Mouse (Mus musculus) stomach, postnatal 0 days (tissue): ENCODE measurements at regions not wholly inside any gene's neighbourhood (a gene's known extent, or its start where the extent isn't known, plus 50 kb on each side); places are given as distances from the start of the nearest gene placed in this dataset.

Experiments used
- ATAC-seq: fragments of 200-750 bp; cut with Nextera tagmentation; 2 replicates; pipeline ENCODE4 v1.8.0; 2017; ENCODE audit not compliant: low FRiP score, low TSS enrichment
- DNase-seq: peaks from one replicate; pipeline ENCODE4 v3.0.0-alpha.2; 2016; ENCODE audit warnings: low spot score
- H3K27ac ChIP-seq: fragments of 300-500 bp; sonication (generic); replicated peaks from 2 replicates; pipeline ENCODE4 v1.5.1; 2014; ENCODE audit warnings: mild to moderate bottlenecking, control low read depth
- H3K27me3 ChIP-seq: fragments of 300-500 bp; sonication (generic); 2 replicates; pipeline ENCODE4 v1.6.1; 2014; ENCODE audit warnings: low read length; ENCODE audit not compliant: control insufficient read depth, insufficient read depth
- H3K36me3 ChIP-seq: fragments of 300-500 bp; sonication (generic); 2 replicates; pipeline ENCODE4 v1.6.1; 2014; ENCODE audit warnings: low read length, mixed read lengths; ENCODE audit not compliant: control insufficient read depth, insufficient read depth
- H3K4me1 ChIP-seq: fragments of 300-500 bp; sonication (generic); replicated peaks from 2 replicates; pipeline ENCODE4 v1.6.1; 2014; ENCODE audit warnings: antibody characterized with exemption; ENCODE audit not compliant: control insufficient read depth, insufficient read depth
- H3K4me2 ChIP-seq: fragments of 300-500 bp; sonication (generic); replicated peaks from 2 replicates; pipeline ENCODE4 v1.6.1; 2014; ENCODE audit warnings: low read depth, mild to moderate bottlenecking, control low read depth, moderate library complexity
- H3K4me3 ChIP-seq: fragments of 300-500 bp; sonication (generic); 2 replicates; pipeline ENCODE4 v1.5.1; 2014; ENCODE audit warnings: low read depth, low read length, control low read depth
- H3K9ac ChIP-seq: fragments of 300-500 bp; sonication (generic); 2 replicates; pipeline ENCODE4 v1.6.1; 2014; ENCODE audit warnings: mild to moderate bottlenecking, low read length, control low read depth, mixed read lengths
- H3K9me3 ChIP-seq: fragments of 300-500 bp; sonication (generic); 2 replicates; pipeline ENCODE4 v1.6.1; 2016; ENCODE audit warnings: low read length; ENCODE audit not compliant: control insufficient read depth
- CTCF ChIP-seq: IDR thresholded peaks from 2 replicates; pipeline ENCODE4 v1.5.1; 2016; ENCODE audit warnings: antibody characterized with exemption, low read depth, mild to moderate bottlenecking, moderate library complexity
- EP300 ChIP-seq: optimal IDR thresholded peaks from 2 replicates; pipeline ENCODE3; 2016; ENCODE audit warnings: antibody characterized with exemption
- WGBS: fragments of 180-500 bp; shearing (Covaris S2); extraction: QIAGEN DNeasy Blood & Tissue Kit; methylation state at CpG from one replicate; pipeline ENCODE4 v1.1.7; 2014; 5-methylcytosine and 5-hydroxymethylcytosine counted together

- Histone ChIP-seq H3K4me2 (no peak overlapping the region), H3K36me3 (no peaks in the 10 kb centered on the region), H3K27me3 (no peaks in the 10 kb centered on the region), H3K9me3 (no peaks in the 10 kb centered on the region), H3K27ac (no peak overlapping the region), H3K4me3 (no peak overlapping the region), H3K4me1 (no peaks in the 10 kb centered on the region), H3K9ac (no peak overlapping the region)
- DNase-seq (no peak), ATAC-seq (no peak)
- TF ChIP-seq EP300 (no peak), CTCF (no peak)
- WGBS, result 67% methylated on average over 7 of the region's 7 CpGs
Measured at GRCm38 (mm10) chr7:136607278-136608120, 286.9 kb upstream of the Mgmt start.

DNA sequence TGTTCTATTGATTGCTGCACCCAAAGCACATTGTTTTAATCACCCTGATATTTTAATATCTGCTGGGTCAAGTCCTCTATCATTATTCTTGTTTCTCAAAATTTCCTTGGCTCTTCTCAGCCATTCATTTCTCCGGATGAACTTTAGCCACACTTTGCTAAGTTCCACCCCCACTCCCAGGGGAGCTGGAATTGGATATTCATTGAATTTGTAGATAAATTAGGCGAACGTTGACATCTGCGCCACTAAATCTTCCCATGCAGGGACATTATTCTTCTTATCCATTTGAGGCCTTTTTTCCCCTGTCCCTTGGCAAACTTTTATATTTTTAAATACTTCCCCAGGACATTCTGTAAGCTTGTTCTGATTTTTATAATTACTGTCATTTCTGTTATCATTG, 280.9 kb upstream of the Mgmt start:
- H3K27ac ChIP-seq, result no peak overlapping the region
- H3K4me3 ChIP-seq, result no peak overlapping the region
- H3K9me3 ChIP-seq, result no peaks in the 10 kb centered on the region
- DNase-seq (no peak), ATAC-seq (no peak)
- H3K4me1 ChIP-seq, result no peaks in the 10 kb centered on the region
- H3K36me3 ChIP-seq, result no peaks in the 10 kb centered on the region
- no peak for TF ChIP-seq CTCF
- TF ChIP-seq EP300, result no peak
- H3K9ac ChIP-seq, result no peak overlapping the region
- no peaks in the 10 kb centered on the region for H3K27me3 ChIP-seq
- WGBS, result 73% methylated on average over 4 of the region's 4 CpGs
- H3K4me2 ChIP-seq, result no peak overlapping the region

DNA sequence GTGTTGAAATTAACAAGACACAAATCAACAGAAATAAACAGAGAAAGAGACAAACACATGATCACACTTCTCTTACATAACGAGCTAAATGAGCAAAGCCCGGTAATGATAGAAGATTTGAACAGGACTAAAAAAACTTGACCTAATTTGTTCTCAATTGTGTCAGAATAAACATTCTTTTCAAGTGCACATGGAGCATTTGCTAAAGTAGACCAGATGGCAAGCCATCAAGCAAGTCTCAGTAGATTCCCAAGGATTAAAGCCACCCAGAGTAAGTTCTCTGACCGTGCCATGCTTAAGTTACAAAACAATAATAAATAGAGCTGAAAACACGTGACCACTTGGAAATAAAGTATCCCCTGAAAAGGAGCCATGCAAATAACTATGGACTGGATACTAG, 269.9 kb upstream of the Mgmt start:
- no peak for ATAC-seq
- no peaks in the 10 kb centered on the region for H3K4me1 ChIP-seq
- no peak overlapping the region for H3K9ac ChIP-seq
- no peaks in the 10 kb centered on the region for H3K27me3 ChIP-seq
- no peak overlapping the region for H3K4me3 ChIP-seq
- no peaks in the 10 kb centered on the region for H3K36me3 ChIP-seq
- no peak for TF ChIP-seq CTCF
- no peak for TF ChIP-seq EP300
- H3K9me3 ChIP-seq, result no peaks in the 10 kb centered on the region
- no peak overlapping the region for H3K27ac ChIP-seq
- DNase-seq, result no peak
- H3K4me2 ChIP-seq, result no peak overlapping the region
- WGBS, result 61% methylated on average over 4 of the region's 4 CpGs

- Histone ChIP-seq H3K27ac (no peak overlapping the region), H3K9ac (no peak overlapping the region), H3K4me2 (no peak overlapping the region), H3K9me3 (no peaks in the 10 kb centered on the region), H3K27me3 (no peaks in the 10 kb centered on the region), H3K4me3 (no peak overlapping the region), H3K36me3 (no peaks in the 10 kb centered on the region), H3K4me1 (no peaks in the 10 kb centered on the region)
- DNase-seq, result no peak
- 26% methylated on average over 3 of the region's 3 CpGs for WGBS
- ATAC-seq, result no peak
- TF ChIP-seq CTCF (no peak), EP300 (no peak)
Measured at GRCm38 (mm10) chr7:136631089-136631488, 263.3 kb upstream of the Mgmt start.

DNA sequence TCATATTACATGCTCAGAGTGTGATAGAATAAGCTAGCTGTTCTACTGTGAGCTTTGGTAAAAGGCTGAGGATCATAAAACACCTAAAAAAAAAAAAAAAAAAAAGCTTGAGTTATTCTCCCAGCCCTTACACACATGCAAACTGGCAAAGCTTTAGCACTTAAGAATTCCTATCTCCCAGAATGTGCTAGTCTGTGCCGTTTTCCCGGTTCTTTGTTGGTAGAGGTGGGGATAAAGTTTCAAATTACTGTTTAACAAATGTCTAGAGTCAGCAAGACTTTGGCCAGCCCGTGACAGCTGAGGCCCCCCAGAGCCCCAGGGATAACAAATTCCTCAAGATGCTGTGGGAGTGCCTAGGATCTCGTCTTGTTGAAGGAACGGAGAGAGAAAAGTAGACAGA, 254.3 kb upstream of the Mgmt start:
- Histone ChIP-seq H3K9ac (no peak overlapping the region), H3K4me3 (no peak overlapping the region), H3K4me1 (no peaks in the 10 kb centered on the region), H3K27me3 (no peaks in the 10 kb centered on the region), H3K27ac (no peak overlapping the region), H3K36me3 (no peaks in the 10 kb centered on the region), H3K4me2 (no peak overlapping the region), H3K9me3 (no peaks in the 10 kb centered on the region)
- 12% methylated on average over 5 of the region's 5 CpGs for WGBS
- DNase-seq (no peak), ATAC-seq (no peak)
- TF ChIP-seq CTCF (no peak), EP300 (no peak)

GRCm38 (mm10) chr7:136640771-136641170, 253.6 kb upstream of the Mgmt start:
- 67% methylated on average over 7 of the region's 7 CpGs for WGBS

More at GRCm38 (mm10) chr7:136640771-136641170, 253.6 kb upstream of the Mgmt start:
- Histone ChIP-seq H3K27ac (no peak overlapping the region), H3K27me3 (no peaks in the 10 kb centered on the region), H3K4me2 (no peak overlapping the region), H3K4me3 (no peak overlapping the region), H3K9me3 (no peaks in the 10 kb centered on the region), H3K36me3 (no peaks in the 10 kb centered on the region), H3K9ac (no peak overlapping the region), H3K4me1 (no peaks in the 10 kb centered on the region)
- no peak for ATAC-seq
- no peak for DNase-seq
- TF ChIP-seq EP300, result no peak
- no peak for TF ChIP-seq CTCF
